Mouse (Mus musculus) yolk sac, embryonic 10.5 days (tissue): ENCODE measurements at regions not wholly inside any gene's neighbourhood (a gene's known extent, or its start where the extent isn't known, plus 50 kb on each side); places are given as distances from the start of the nearest gene placed in this dataset.
A peak's percentile ranks its signal among the peaks of the same experiment; 100 is the strongest.

ENCODE experiments used
- DNase-seq: peaks from one replicate; pipeline ENCODE4 v3.0.0-alpha.2; 2017; ENCODE audit warnings: low spot score

- DNase-seq = no peak
These were observed 611.8 kb downstream of the Snca start for GRCm38 (mm10) chr6:60217840-60218239.

GRCm38 (mm10) chr6:60201548-60201947 lies 628.1 kb downstream of the Snca start:
- peak; percentile 4 for DNase-seq
